9 mouse cellular contexts compared by ENCODE assay signal in the genomic region with DNA sequence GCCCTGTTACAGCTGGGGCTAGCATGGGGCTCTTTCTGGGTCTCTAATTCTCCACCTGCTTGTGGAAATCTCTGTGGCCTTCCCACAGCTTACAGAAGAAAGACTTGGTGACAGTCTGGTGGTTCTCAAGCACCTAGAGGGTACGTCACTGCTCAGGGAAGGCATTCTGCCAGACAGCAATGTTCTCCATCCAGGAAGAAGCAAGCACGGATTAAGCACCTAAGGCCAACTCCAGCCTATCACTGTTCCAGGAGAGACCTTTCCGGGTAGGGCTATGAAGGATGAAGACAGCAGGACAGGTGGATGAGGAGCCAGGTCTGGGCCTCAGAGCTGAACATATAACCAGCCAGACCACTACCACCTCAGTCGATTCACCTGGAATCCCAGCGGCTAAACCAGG. TPM values are rescaled to one million over a fixed set of nuclear protein-coding genes. Genes with fewer than 3 reads are reported as not detected.
DNase-seq lines count a peak whose midpoint lies in the region; ATAC-seq lines count a peak whose summit lies in the region.
"Had no signal": no experiment of that assay in that cellular context is flagged by ENCODE, and none has a peak within 500 bp of the region (broad histone marks: within the 10 kb centered on the region; RNA-seq: fewer than 3 reads in every experiment).

No protein-coding gene starts in this region.

- WGBS in kidney, embryonic 14.5 days = 39% methylated on average over 5 of the region's 5 CpGs
- 41% methylated on average over 5 of the region's 5 CpGs for WGBS in embryonic facial prominence, embryonic 11.5 days
- 32% methylated on average over 5 of the region's 5 CpGs for WGBS in intestine, embryonic 15.5 days
- WGBS in midbrain, embryonic 16.5 days = 42% methylated on average over 5 of the region's 5 CpGs

- no peaks in the 10 kb centered on the region for H3K36me3 ChIP-seq in kidney, embryonic 14.5 days (ENCODE audit: control insufficient read depth, insufficient read depth, low read length)
- no peaks in the 10 kb centered on the region for H3K36me3 ChIP-seq in embryonic facial prominence, embryonic 11.5 days (replicated peaks; ENCODE audit: control insufficient read depth, insufficient read depth, low read depth, low read length)
- no peaks in the 10 kb centered on the region for H3K36me3 ChIP-seq in intestine, embryonic 15.5 days
- H3K36me3 ChIP-seq in midbrain, embryonic 16.5 days (ENCODE audit: control insufficient read depth, insufficient read depth, low read length) = no peaks in the 10 kb centered on the region

- H3K4me3 ChIP-seq in kidney, embryonic 14.5 days (ENCODE audit: low read length) = peak overlapping the region; percentile 69
- peak overlapping the region; percentile 58; the same call in 1 of the 2 replicates for H3K4me3 ChIP-seq in embryonic facial prominence, embryonic 11.5 days (ENCODE audit: low read depth, low read length)
- H3K4me3 ChIP-seq in intestine, embryonic 15.5 days (replicated peaks) = peak overlapping the region; percentile 76
- peak overlapping the region; percentile 81 for H3K4me3 ChIP-seq in midbrain, embryonic 16.5 days (ENCODE audit: low read depth, low read length)

- H3K27me3 ChIP-seq in kidney, embryonic 14.5 days (ENCODE audit: control insufficient read depth, insufficient read depth, low read length) = no peaks in the 10 kb centered on the region
- H3K27me3 ChIP-seq in embryonic facial prominence, embryonic 11.5 days (ENCODE audit: control insufficient read depth, insufficient read depth, low read length) = no peaks in the 10 kb centered on the region
- no peaks in the 10 kb centered on the region for H3K27me3 ChIP-seq in intestine, embryonic 15.5 days (replicated peaks)
- H3K27me3 ChIP-seq in midbrain, embryonic 16.5 days (ENCODE audit: control insufficient read depth, insufficient read depth, low read depth, low read length) = no peaks in the 10 kb centered on the region
- H3K27me3 ChIP-seq: Patski had no signal

- intact Hi-C loops in left cerebral cortex, postnatal 25 days (cut with DNase I) = no loop called here

- no peak for DNase-seq in kidney, adult 11 months
- DNase-seq in embryonic facial prominence, embryonic 11.5 days (ENCODE audit: low spot score) = no peak
- no peak for DNase-seq in left cerebral cortex, postnatal 25 days (ENCODE audit: low spot score in 2 of 2)
- DNase-seq in layer of hippocampus, postnatal 36 days = no peak

- no peaks in the 10 kb centered on the region for H3K9me3 ChIP-seq in kidney, embryonic 14.5 days (ENCODE audit: control insufficient read depth, low read length)
- H3K9me3 ChIP-seq in embryonic facial prominence, embryonic 11.5 days (replicated peaks; ENCODE audit: control insufficient read depth, low read length) = no peaks in the 10 kb centered on the region
- H3K9me3 ChIP-seq in intestine, embryonic 15.5 days = no peaks in the 10 kb centered on the region
- H3K9me3 ChIP-seq in midbrain, embryonic 16.5 days (replicated peaks; ENCODE audit: control insufficient read depth, low read length, poor library complexity, severe bottlenecking) = no peaks in the 10 kb centered on the region

- no peak overlapping the region for H3K9ac ChIP-seq in kidney, embryonic 14.5 days (ENCODE audit: low read depth, low read length)
- peak overlapping the region; percentile 76; the same call in 1 of the 2 replicates for H3K9ac ChIP-seq in embryonic facial prominence, embryonic 11.5 days (replicated peaks; ENCODE audit: low read length)
- H3K9ac ChIP-seq in intestine, embryonic 15.5 days = peak overlapping the region; percentile 66
- peak overlapping the region; percentile 81 for H3K9ac ChIP-seq in midbrain, embryonic 16.5 days (ENCODE audit: low read depth, low read length)

- H3K4me2 ChIP-seq in kidney, embryonic 14.5 days (replicated peaks; ENCODE audit: low read depth, low read length) = peak overlapping the region; percentile 98
- peak overlapping the region; percentile 92 for H3K4me2 ChIP-seq in embryonic facial prominence, embryonic 11.5 days (ENCODE audit: low read depth, low read length)
- H3K4me2 ChIP-seq in intestine, embryonic 15.5 days (replicated peaks) = peak overlapping the region; percentile 95
- peak overlapping the region; percentile 83 for H3K4me2 ChIP-seq in midbrain, embryonic 16.5 days (ENCODE audit: low read length)

- peaks cover 33% of the 10 kb centered on the region for H3K4me1 ChIP-seq in kidney, embryonic 14.5 days (ENCODE audit: control insufficient read depth, insufficient read depth, low read length)
- H3K4me1 ChIP-seq in embryonic facial prominence, embryonic 11.5 days (ENCODE audit: control insufficient read depth, insufficient read depth, low read length) = peaks cover 3% of the 10 kb centered on the region; the same call in 1 of the 2 replicates
- peaks cover 33% of the 10 kb centered on the region for H3K4me1 ChIP-seq in intestine, embryonic 15.5 days (replicated peaks)
- H3K4me1 ChIP-seq in midbrain, embryonic 16.5 days (ENCODE audit: control insufficient read depth, insufficient read depth, low read length) = peaks cover 35% of the 10 kb centered on the region

- no peak overlapping the region for H3K27ac ChIP-seq in kidney, embryonic 14.5 days (ENCODE audit: low read depth, low read length)
- H3K27ac ChIP-seq in embryonic facial prominence, embryonic 11.5 days (replicated peaks; ENCODE audit: low read depth, low read length) = no peak overlapping the region
- no peak overlapping the region for H3K27ac ChIP-seq in intestine, embryonic 15.5 days
- H3K27ac ChIP-seq in midbrain, embryonic 16.5 days (ENCODE audit: low read length) = no peak overlapping the region

- no peak for ATAC-seq in kidney, embryonic 14.5 days (ENCODE audit: low FRiP score, low TSS enrichment)
- ATAC-seq in embryonic facial prominence, embryonic 11.5 days (replicated peaks; ENCODE audit: insufficient number of reproducible peaks, low FRiP score, low TSS enrichment, low read depth) = no peak
- ATAC-seq in intestine, embryonic 15.5 days = no peak
- no peak for ATAC-seq in midbrain, embryonic 16.5 days
- no peak for ATAC-seq in erythroid progenitor cell, adult 5-6 weeks (replicated peaks; ENCODE audit: low FRiP score, poor library complexity, severe bottlenecking)

RNA-seq across cellular contexts. Expression of a gene that starts 0.9 kb away (rescaled TPM):
- 7.5 and 9.0 TPM in 2 replicates for polyA plus RNA-seq in kidney, embryonic 14.5 days (2014; fragmentation: Nextera tagmentation; extraction: Ambion mirVana)
- polyA plus RNA-seq in embryonic facial prominence, embryonic 11.5 days (2014; fragmentation: Nextera tagmentation; extraction: Ambion mirVana) = 11.9 and 13.9 TPM in 2 replicates
- 5.5 and 6.3 TPM in 2 replicates for polyA plus RNA-seq in intestine, embryonic 15.5 days (2015; fragmentation: Nextera tagmentation; extraction: Ambion mirVana)
- 19.0 and 19.8 TPM in 2 replicates for polyA plus RNA-seq in midbrain, embryonic 16.5 days (2015; fragmentation: Nextera tagmentation; extraction: Ambion mirVana)
- 10 to 100 TPM; 15.6 to 16.6 TPM for total RNA-seq in left cerebral cortex, postnatal 25 days (2021)
- total RNA-seq in erythroid progenitor cell, adult 5-6 weeks (2015; ENCODE audit: low replicate concordance) = 1.1 TPM in 1 of 2 replicates, not detected in the other
- not detected in 2 replicates for total RNA-seq in erythroid progenitor cell, adult 5-6 weeks (2017; ENCODE audit: low replicate concordance)
- total RNA-seq in layer of hippocampus, postnatal 36 days (2021) = 10 to 100 TPM; 21.8 to 22.9 TPM

RNA-seq across cellular contexts. Expression of a gene that starts 1.1 kb away (rescaled TPM):
- polyA plus RNA-seq in kidney, embryonic 14.5 days (2014; fragmentation: Nextera tagmentation; extraction: Ambion mirVana) = 7.6 and 9.0 TPM in 2 replicates
- 11.8 and 13.2 TPM in 2 replicates for polyA plus RNA-seq in embryonic facial prominence, embryonic 11.5 days (2014; fragmentation: Nextera tagmentation; extraction: Ambion mirVana)
- polyA plus RNA-seq in intestine, embryonic 15.5 days (2015; fragmentation: Nextera tagmentation; extraction: Ambion mirVana) = 7.3 and 10.1 TPM in 2 replicates
- 6.4 and 8.2 TPM in 2 replicates for polyA plus RNA-seq in midbrain, embryonic 16.5 days (2015; fragmentation: Nextera tagmentation; extraction: Ambion mirVana)
- total RNA-seq in left cerebral cortex, postnatal 25 days (2021) = 10 to 100 TPM in 1 of 2 experiments, 1 to 10 TPM in 1; 9.5 to 11.4 TPM
- 1.3 TPM in 1 of 2 replicates, not detected in the other for total RNA-seq in erythroid progenitor cell, adult 5-6 weeks (2015; ENCODE audit: low replicate concordance)
- total RNA-seq in erythroid progenitor cell, adult 5-6 weeks (2017; ENCODE audit: low replicate concordance) = 0.64 and 5.3 TPM in 2 replicates
- 10 to 100 TPM; 10.8 to 12.1 TPM for total RNA-seq in layer of hippocampus, postnatal 36 days (2021)

RNA-seq across cellular contexts. Expression of a gene that starts 42.0 kb away (rescaled TPM):
- polyA plus RNA-seq in kidney, embryonic 14.5 days (2014; fragmentation: Nextera tagmentation; extraction: Ambion mirVana) = 23.2 and 24.2 TPM in 2 replicates
- 19.3 and 20.2 TPM in 2 replicates for polyA plus RNA-seq in embryonic facial prominence, embryonic 11.5 days (2014; fragmentation: Nextera tagmentation; extraction: Ambion mirVana)
- polyA plus RNA-seq in intestine, embryonic 15.5 days (2015; fragmentation: Nextera tagmentation; extraction: Ambion mirVana) = 15.3 and 15.7 TPM in 2 replicates
- polyA plus RNA-seq in midbrain, embryonic 16.5 days (2015; fragmentation: Nextera tagmentation; extraction: Ambion mirVana) = 10.3 and 11.6 TPM in 2 replicates
- 10 to 100 TPM; 46.9 to 49.8 TPM for total RNA-seq in left cerebral cortex, postnatal 25 days (2021)
- total RNA-seq in erythroid progenitor cell, adult 5-6 weeks (2015; ENCODE audit: low replicate concordance) = 25.2 and 44.4 TPM in 2 replicates
- total RNA-seq in erythroid progenitor cell, adult 5-6 weeks (2017; ENCODE audit: low replicate concordance) = 40.4 and 62.9 TPM in 2 replicates
- 10 to 100 TPM; 52.1 to 55.8 TPM for total RNA-seq in layer of hippocampus, postnatal 36 days (2021)

RNA-seq across cellular contexts. Expression of a gene that starts 58.6 kb away (rescaled TPM):
- 3.4 and 6.0 TPM in 2 replicates for polyA plus RNA-seq in kidney, embryonic 14.5 days (2014; fragmentation: Nextera tagmentation; extraction: Ambion mirVana)
- 4.1 and 5.6 TPM in 2 replicates for polyA plus RNA-seq in embryonic facial prominence, embryonic 11.5 days (2014; fragmentation: Nextera tagmentation; extraction: Ambion mirVana)
- 5.7 and 8.3 TPM in 2 replicates for polyA plus RNA-seq in intestine, embryonic 15.5 days (2015; fragmentation: Nextera tagmentation; extraction: Ambion mirVana)
- 4.9 and 6.3 TPM in 2 replicates for polyA plus RNA-seq in midbrain, embryonic 16.5 days (2015; fragmentation: Nextera tagmentation; extraction: Ambion mirVana)
- 10 to 100 TPM in 1 of 2 experiments, 1 to 10 TPM in 1; 7.8 to 12.0 TPM for total RNA-seq in left cerebral cortex, postnatal 25 days (2021)
- total RNA-seq in erythroid progenitor cell, adult 5-6 weeks (2015; ENCODE audit: low replicate concordance) = 0.84 and 2.5 TPM in 2 replicates
- 4.2 and 11.4 TPM in 2 replicates for total RNA-seq in erythroid progenitor cell, adult 5-6 weeks (2017; ENCODE audit: low replicate concordance)
- total RNA-seq in layer of hippocampus, postnatal 36 days (2021) = 10 to 100 TPM; 13.0 to 14.6 TPM

RNA-seq across cellular contexts. Expression of a gene that starts 59.2 kb away (rescaled TPM):
- polyA plus RNA-seq in kidney, embryonic 14.5 days (2014; fragmentation: Nextera tagmentation; extraction: Ambion mirVana) = 62.4 and 107 TPM in 2 replicates
- 113 and 118 TPM in 2 replicates for polyA plus RNA-seq in embryonic facial prominence, embryonic 11.5 days (2014; fragmentation: Nextera tagmentation; extraction: Ambion mirVana)
- polyA plus RNA-seq in intestine, embryonic 15.5 days (2015; fragmentation: Nextera tagmentation; extraction: Ambion mirVana) = 81.9 and 85.5 TPM in 2 replicates
- polyA plus RNA-seq in midbrain, embryonic 16.5 days (2015; fragmentation: Nextera tagmentation; extraction: Ambion mirVana) = 105 and 109 TPM in 2 replicates
- total RNA-seq in left cerebral cortex, postnatal 25 days (2021) = 10 to 100 TPM; 87.2 to 93.6 TPM
- total RNA-seq in erythroid progenitor cell, adult 5-6 weeks (2015; ENCODE audit: low replicate concordance) = 4.6 and 12.3 TPM in 2 replicates
- total RNA-seq in erythroid progenitor cell, adult 5-6 weeks (2017; ENCODE audit: low replicate concordance) = 8.2 and 21.4 TPM in 2 replicates
- 10 to 100 TPM; 83.6 to 85.6 TPM for total RNA-seq in layer of hippocampus, postnatal 36 days (2021)
